Mouse (Mus musculus) testis, postnatal 10 days (tissue): Measurements from ENCODE around the gene Trappc12.
A peak's percentile ranks its signal among the peaks of the same experiment; 100 is the strongest.
"Not testable (repeated sequence)": the region's sequence is repeated elsewhere in the genome, so short reads cannot be mapped to it uniquely, and the experiment has no call there.

Experiments
- DNase-seq: peaks from one replicate; pipeline ENCODE4 v3.0.0; 2021; ENCODE audit warnings: low spot score

Trappc12 gene

DNA sequence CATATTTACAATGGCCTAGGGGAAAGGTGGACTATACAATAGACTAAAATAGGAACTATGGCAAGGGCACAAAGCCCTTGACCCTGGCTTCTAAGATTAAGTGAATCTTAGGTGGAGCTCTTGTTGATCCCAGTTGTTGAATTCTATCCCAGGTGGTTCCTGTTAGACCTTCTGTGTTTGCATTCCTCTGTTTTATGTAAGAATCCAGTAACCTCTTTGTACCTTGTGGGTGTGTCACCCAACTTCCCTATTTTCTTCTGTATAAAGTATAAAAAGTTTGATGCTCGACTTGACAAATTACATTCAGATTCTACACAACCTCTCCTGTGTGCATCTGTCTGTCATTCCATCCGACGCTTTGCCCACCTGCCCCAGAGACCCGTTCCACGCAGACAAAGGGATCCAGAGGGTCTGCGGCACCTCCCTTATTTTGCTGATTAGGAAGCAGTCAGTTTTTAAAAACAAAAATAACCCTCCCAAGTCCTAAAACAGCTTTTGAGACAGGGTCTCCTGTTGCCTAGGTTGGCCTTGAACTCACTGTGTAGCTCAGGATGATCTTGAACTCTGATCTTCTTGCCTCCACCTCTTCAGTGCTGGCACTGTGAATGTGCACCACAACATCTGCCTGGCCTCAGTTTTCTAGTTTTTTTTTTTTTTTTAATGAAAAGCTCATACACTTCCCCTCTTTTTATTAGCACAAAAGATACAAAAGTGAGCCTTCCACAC is 16.6 kb downstream of the Trappc12 start:
- DNase-seq = not testable (repeated sequence)

GRCm38 (mm10) chr12:28732631-28733030 is 17.6 kb downstream of the Trappc12 start:
- no peak for DNase-seq

DNA sequence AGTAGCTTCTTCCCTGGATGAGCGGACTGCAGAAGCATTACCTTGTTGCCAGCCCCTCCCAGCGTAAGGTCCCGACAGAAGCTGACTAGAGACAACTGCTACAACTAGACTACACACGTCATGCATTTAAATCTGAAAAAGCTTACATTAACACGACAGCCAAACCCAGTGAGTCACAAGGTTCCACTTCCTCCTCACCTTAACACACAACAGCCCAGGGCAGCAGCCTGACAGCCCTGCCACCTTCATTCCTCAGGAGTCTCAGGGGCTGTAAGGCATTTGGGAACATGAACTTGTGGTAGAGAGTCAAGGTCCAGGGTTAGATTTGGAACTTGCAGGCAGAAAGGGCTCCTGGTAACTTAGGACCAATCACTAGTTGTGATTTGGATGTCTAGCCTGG is 23.2 kb downstream of the Trappc12 start:
- DNase-seq = no peak

DNA sequence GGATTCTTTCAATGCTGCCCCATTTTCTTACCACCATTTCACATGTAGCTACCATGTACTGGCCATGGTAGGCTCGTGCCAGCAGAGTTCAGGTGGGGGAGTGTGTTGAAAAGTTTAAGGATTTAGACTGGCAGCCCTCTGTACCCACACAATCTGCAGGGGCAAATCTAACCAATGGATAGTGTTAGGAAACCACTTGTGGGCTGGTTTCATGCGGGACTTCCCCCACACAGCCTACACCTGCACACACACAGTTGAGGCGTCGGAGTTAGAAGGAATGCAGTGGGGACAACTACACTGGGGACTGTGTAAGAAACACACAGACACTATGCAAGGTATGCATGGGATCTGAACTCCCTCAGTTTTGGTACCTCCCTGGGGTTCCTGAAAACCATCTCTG is 24.1 kb downstream of the Trappc12 start:
- no peak for DNase-seq

GRCm38 (mm10) chr12:28724366-28724765 is 25.9 kb downstream of the Trappc12 start:
- no peak for DNase-seq

- DNase-seq = no peak
These were observed 32.2 kb downstream of the Trappc12 start for GRCm38 (mm10) chr12:28718106-28718505.

DNA sequence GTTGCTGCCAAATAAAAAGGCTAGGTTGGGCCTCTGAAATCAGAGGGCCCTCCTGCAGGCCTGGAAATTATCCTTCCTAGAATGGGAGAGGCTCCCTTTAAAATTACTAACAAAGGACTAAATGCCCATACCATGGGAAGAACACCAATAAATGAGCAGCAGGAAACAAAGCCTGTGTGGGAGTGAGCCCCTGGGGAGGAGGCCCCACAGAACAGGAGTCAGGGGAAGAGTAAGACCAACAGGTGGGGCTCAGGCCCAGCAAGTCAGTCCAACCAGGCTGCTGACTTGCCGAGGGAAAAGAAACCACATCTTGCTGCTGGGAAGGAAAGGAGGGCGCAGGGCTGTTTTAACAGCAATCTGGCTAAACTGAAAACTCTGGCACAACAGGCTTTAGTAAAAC is 33.2 kb downstream of the Trappc12 start:
- no peak for DNase-seq

- no peak for DNase-seq
These were observed 35.2 kb downstream of the Trappc12 start for GRCm38 (mm10) chr12:28714822-28715632.

DNA sequence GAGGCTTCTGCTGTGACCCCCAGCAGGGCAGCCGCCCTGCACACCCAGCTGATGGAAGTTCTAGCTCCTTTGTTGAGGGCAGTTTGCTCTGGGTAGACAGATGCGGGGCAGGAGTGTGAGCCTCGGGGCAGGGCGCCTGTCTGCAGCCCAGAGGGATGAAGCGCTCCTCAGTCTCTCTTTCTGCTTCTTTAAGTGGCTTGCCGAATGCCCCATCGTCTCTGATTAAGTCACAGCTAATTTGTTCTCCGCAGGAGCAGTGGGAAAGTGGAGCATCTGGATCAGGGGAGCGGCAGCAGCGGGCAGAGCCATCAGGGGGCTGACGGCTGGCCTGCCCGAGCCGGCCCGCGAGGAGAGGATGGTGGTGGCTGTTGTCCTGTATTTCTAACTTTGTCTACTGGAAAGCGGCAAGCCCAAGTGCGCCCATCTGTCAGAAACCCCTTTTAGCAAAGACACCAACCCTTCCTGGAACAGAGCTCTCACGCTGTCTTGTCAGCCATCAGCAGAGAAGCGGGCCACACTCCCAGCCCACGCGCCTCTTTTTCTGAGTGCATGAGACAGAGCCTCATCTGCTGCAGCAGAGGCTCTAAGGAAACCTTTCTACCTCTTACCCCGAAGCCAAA is 39.6 kb downstream of the Trappc12 start:
- no peak for DNase-seq

- no peak for DNase-seq
These were observed 42.1 kb downstream of the Trappc12 start for GRCm38 (mm10) chr12:28708154-28708553.

DNA sequence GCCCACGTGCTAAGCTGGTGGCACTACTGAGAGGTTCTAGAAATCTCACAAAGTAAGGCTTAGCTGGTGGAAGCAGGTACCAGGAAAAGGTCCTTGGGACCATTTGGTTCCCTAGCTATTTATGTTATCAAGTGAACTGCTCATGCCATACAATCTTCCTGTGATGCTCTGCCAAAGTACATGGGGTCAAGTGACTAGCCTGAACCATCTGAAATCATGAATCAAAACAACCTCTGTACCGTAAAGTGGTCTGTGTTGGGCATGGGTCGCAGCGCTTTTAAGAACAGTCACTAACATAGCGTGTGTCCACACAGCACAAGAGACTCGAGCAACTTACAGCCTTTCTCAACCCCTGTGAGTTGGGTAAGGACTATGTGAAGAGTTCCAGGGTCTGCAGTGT is 45.1 kb downstream of the Trappc12 start:
- DNase-seq = no peak

DNA sequence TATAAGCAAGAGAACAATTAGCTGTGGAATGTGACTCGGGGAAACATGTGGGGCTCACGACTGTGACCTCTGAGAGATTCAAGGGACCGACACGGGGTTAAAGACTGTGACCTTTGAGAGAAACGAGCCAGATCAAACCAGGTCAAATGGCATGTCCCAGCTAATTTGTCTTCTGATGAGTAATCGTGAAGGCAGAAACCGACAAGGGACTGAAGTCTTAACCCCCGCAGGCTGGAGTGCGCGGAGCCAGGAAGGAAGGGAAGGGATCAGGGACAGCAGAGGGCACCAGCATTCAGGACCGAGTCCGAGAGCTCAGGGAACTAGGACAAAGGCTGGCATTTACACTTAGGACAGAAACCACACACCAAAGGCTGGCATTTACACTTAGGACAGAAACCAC is 45.9 kb downstream of the Trappc12 start:
- no peak for DNase-seq

- no peak for DNase-seq
These were observed 49.0 kb downstream of the Trappc12 start for GRCm38 (mm10) chr12:28701302-28701701.

DNA sequence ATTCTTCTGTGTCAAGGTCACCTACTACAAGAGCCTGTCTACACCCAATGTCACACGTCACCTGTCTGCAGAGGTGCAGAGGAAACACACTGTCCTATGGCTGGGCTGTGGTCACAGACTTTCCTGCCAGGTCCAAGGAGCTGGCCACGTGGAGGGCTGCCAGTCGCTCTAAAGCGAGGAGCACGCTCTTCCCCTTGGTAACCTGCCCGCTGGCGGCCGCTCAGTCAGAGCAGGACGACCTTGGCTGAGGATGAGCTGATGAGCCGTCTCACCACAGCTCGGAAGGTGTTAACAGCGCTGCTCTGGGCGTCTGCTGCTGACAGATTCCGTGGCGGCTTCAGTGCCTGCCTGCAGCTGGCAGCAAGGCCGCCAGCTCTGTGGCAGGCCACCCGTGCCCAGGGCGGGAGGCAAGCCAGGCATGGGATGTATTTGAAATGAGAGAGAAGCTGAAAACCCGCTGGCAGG is 49.7 kb downstream of the Trappc12 start:
- DNase-seq = peak; percentile 84

GRCm38 (mm10) chr12:28700101-28700511 is 50.2 kb downstream of the Trappc12 start:
- DNase-seq = peak; percentile 53

- DNase-seq = peak; percentile 82
These were observed 50.6 kb downstream of the Trappc12 start for GRCm38 (mm10) chr12:28699656-28700055.

GRCm38 (mm10) chr12:28699086-28699485 is 51.2 kb downstream of the Trappc12 start:
- no peak for DNase-seq

DNA sequence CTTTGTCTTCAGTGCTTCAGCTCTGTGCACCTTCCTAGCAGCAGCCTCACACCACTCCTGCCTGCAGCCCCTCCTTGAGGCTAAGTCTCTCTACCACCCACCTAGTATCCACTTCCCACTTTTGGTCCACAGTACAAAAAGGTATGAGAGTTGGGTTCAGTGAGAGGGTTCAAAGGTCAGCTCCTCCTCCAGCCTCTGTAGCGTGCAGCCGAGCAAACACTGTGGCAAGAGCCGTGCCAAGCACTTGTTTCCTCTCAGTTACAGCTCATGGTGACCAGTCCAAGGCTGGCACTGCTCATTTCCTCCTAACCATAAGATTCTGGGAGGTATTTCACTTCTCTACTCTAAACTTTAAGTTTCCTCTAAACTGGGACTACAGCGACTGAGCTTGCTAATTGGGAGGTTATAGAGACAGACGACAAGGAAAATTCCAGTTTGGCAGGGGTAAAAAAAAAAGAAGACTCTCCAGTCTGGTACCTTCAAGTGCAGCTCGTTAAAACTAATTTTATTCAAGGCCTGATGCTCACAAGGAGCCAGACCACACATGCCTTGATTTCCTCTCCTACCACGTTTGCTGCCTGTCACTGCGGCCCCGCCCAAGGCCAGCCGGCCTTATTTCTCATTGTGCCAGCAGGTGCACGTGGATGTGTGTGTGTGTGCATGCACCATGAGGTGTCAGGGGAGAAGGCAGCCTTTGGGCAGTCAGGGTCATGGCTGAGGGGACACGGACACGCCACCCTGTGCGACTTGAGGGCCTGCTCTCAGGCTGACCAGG is 52.3 kb downstream of the Trappc12 start:
- no peak for DNase-seq

DNA sequence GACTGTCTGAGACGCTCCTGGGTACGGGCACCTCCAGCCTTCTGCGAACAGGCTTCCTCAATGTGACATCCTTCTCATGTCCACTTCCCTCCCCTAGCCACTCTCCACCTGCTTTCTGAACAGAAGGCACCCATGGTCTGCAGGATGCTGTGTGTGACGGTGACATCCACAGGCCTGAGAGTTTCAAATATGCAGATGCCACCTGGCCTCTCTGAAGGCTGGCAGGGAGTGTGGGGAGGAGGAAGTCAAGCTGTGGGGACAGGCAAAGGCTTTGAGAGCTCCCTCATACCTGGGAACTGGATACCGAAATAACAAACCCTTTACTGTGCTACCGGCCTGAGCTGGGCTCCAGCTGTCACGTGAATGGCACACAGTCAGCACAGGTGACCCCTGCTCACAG is 55.5 kb downstream of the Trappc12 start:
- no peak for DNase-seq

GRCm38 (mm10) chr12:28694231-28694630 is 56.0 kb downstream of the Trappc12 start:
- DNase-seq = no peak

- DNase-seq = no peak
These were observed 56.5 kb downstream of the Trappc12 start for GRCm38 (mm10) chr12:28693738-28694137.

- no peak for DNase-seq
These were observed 59.5 kb downstream of the Trappc12 start for GRCm38 (mm10) chr12:28690730-28691129.
